Mouse (Mus musculus): ENCODE measurements around the gene Trip4. TPM values are rescaled to one million over a fixed set of nuclear protein-coding genes. Genes with fewer than 3 reads are reported as not detected.
A peak's percentile ranks its signal among the peaks of the same experiment; 100 is the strongest.

The Trip4 gene
- polyA plus RNA-seq, 1 experiment from 2014 or later, result 27.5 TPM

DNA sequence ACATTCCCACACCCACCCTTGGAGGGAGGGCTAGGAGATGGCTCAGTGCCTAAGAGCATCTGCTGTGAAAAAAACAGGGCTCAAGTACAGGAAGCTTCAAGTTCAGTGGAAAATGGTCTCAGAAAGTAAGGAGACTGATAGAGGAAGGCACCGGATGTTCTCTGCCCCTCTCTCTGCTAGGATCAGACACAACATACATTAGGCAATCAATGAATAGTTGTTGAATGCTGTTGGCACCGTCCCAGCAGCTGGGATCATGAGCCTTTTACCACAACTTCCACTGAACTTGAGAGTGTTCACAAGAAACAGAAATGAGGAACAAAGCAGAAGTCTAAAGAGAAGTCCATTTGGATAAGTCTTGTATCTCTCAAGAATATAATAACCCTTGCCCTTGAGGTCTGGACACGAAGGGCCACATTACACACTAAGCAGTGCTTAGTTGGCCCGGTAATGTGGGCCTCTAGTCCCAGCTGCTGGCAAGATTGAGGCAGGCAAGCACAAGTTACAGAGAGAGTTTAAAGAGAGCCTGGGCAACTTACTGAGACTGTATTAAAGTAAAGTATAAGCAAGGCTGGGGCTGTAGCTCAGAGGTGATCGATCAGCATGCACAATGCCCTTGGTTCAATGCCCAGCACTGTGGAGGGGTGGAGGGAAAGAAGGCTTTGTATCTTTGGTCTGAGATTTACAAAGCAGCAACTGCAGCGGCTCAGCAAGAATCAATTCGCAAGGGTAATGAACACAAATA, 64.0 kb downstream of the Trip4 start:
- Histone ChIP-seq H3K9me3 (ENCODE audit: control insufficient read depth, low read length) (no peaks in the 10 kb centered on the region), H3K4me2 (ENCODE audit: low read length) (no peak overlapping the region), H3K4me1 (replicated peaks; ENCODE audit: control insufficient read depth, insufficient read depth, low read length) (peaks cover 19% of the 10 kb centered on the region), H3K36me3 (ENCODE audit: control insufficient read depth, insufficient read depth) (no peaks in the 10 kb centered on the region), H3K27ac (ENCODE audit: low read length) (no peak overlapping the region), H3K9ac (replicated peaks; ENCODE audit: low read depth, low read length) (no peak overlapping the region), H3K27me3 (replicated peaks; ENCODE audit: control insufficient read depth, insufficient read depth, low read length) (no peaks in the 10 kb centered on the region), H3K4me3 (replicated peaks; ENCODE audit: low read length) (no peak overlapping the region)
- 15% methylated on average over 7 of the region's 7 CpGs for WGBS
- peak; percentile 43; the same call in 1 of the 2 replicates for ATAC-seq

DNA sequence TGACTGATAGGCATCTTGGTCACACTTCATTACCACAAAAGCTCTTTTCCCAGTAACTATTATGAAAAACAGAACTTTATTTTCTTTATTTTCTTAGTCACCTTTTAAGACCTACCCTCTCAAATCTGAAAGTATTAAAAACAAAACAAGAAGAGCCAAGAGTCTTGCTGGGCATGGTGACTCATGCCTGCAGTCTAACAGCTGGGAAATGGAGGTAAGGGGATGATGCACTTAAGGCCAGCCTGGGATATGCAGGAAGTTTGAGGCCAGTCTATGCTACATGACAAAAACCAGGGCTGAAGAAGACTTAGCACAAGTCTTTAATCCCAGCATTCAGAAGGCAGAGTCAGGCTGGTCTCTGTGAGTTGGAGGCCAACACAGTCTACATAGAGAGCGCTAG, 68.8 kb downstream of the Trip4 start:
- H3K4me3 ChIP-seq (replicated peaks; ENCODE audit: low read length), result no peak overlapping the region
- H3K9me3 ChIP-seq (ENCODE audit: control insufficient read depth, low read length), result no peaks in the 10 kb centered on the region
- H3K4me1 ChIP-seq (replicated peaks; ENCODE audit: control insufficient read depth, insufficient read depth, low read length), result peaks cover 15% of the 10 kb centered on the region
- no peaks in the 10 kb centered on the region for H3K36me3 ChIP-seq (ENCODE audit: control insufficient read depth, insufficient read depth)
- H3K27ac ChIP-seq (ENCODE audit: low read length), result no peak overlapping the region
- H3K9ac ChIP-seq (replicated peaks; ENCODE audit: low read depth, low read length), result no peak overlapping the region
- 95% methylated on average over 1 of the region's 1 CpGs for WGBS
- H3K27me3 ChIP-seq (replicated peaks; ENCODE audit: control insufficient read depth, insufficient read depth, low read length), result no peaks in the 10 kb centered on the region
- H3K4me2 ChIP-seq (ENCODE audit: low read length), result no peak overlapping the region
- ATAC-seq, result no peak

DNA sequence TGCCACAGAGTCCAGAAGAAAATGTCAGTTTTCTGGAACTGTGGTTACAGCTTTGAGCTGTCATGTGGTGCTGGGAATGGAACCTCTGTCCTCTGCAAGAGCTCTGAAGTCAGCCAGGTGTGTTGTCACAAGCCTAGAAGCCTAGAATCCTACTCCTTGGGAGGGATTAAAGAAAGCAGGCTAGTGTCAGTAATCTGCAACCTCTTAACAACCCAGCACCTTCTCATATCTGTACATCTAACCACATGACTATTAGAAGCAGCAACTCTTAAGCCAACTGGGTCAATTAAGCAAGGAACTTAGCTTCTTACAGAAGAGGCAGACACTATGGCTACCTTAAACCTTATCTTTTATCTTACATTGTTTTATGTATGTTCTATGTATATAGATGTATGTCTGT, 71.7 kb downstream of the Trip4 start:
- Histone ChIP-seq H3K27me3 (replicated peaks; ENCODE audit: control insufficient read depth, insufficient read depth, low read length) (no peaks in the 10 kb centered on the region), H3K9me3 (ENCODE audit: control insufficient read depth, low read length) (no peaks in the 10 kb centered on the region), H3K4me2 (ENCODE audit: low read length) (no peak overlapping the region), H3K4me3 (replicated peaks; ENCODE audit: low read length) (no peak overlapping the region), H3K9ac (replicated peaks; ENCODE audit: low read depth, low read length) (no peak overlapping the region), H3K4me1 (replicated peaks; ENCODE audit: control insufficient read depth, insufficient read depth, low read length) (peaks cover 10% of the 10 kb centered on the region), H3K27ac (ENCODE audit: low read length) (no peak overlapping the region), H3K36me3 (ENCODE audit: control insufficient read depth, insufficient read depth) (no peaks in the 10 kb centered on the region)
- ATAC-seq, result no peak

DNA sequence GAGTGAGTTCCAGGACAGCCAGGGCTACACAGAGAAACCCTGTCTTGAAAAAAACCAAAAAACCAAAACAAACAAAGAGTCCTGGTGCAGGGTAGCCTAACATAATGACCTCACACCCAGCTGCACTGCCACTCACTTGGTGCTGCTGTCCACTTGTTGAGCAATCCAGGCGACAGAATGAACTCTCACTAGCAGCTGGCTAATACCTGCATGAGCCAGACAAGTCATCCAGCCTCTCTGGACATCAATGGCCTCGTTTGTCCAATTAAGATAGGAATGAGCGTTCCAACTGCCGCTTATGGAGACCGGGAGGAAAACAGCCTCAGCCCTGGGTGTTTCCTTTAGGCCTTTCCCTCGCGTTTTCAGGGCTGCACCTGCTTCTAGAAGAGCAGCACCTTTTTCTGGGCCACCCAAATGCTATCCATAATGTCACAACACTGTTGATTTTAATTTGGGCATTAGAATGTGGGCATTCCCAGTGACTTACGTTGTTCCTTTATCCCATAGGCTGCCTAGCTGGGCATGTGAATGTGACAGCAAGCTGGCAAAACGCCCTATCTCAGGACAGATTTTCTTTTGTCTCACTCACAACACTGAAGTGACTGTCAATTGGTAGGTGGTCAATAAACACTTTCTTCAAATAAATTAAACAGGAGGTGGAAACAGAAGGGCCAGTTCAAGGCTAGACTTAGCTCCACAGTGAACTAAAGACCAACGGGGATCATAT, 73.8 kb downstream of the Trip4 start:
- Histone ChIP-seq H3K4me2 (ENCODE audit: low read length) (no peak overlapping the region), H3K9ac (replicated peaks; ENCODE audit: low read depth, low read length) (no peak overlapping the region), H3K4me3 (replicated peaks; ENCODE audit: low read length) (no peak overlapping the region), H3K9me3 (ENCODE audit: control insufficient read depth, low read length) (no peaks in the 10 kb centered on the region), H3K27me3 (replicated peaks; ENCODE audit: control insufficient read depth, insufficient read depth, low read length) (no peaks in the 10 kb centered on the region), H3K36me3 (ENCODE audit: control insufficient read depth, insufficient read depth) (no peaks in the 10 kb centered on the region), H3K4me1 (replicated peaks; ENCODE audit: control insufficient read depth, insufficient read depth, low read length) (peaks cover 15% of the 10 kb centered on the region), H3K27ac (ENCODE audit: low read length) (peak overlapping the region; percentile 50; the same call in 1 of the 2 replicates)
- ATAC-seq, result peak; percentile 45; the same call in 1 of the 2 replicates
- 8% methylated on average over 10 of the region's 10 CpGs for WGBS

DNA sequence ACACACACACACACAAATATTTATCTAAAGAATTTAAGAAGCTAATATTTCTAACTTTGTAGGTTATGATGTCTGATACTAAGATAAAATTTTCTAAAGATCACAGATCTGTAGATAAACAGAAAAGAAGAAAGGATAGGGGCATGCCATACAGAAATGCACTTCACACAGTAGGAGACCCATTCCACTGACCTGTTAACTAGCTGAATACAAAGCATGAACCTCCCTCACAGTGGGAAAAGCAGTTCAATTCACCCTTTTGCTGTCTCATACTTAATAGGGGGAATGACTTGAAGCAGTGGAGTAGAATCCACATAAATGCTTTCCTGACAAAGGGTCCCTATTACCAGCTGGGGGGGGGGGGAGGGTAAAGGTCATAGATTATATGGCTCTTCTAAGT, 75.0 kb downstream of the Trip4 start:
- Histone ChIP-seq H3K4me2 (ENCODE audit: low read length) (no peak overlapping the region), H3K27ac (ENCODE audit: low read length) (0 out of 2 replicates have a peak overlapping the region, but pooled peaks have one; percentile 13), H3K27me3 (replicated peaks; ENCODE audit: control insufficient read depth, insufficient read depth, low read length) (no peaks in the 10 kb centered on the region), H3K9me3 (ENCODE audit: control insufficient read depth, low read length) (no peaks in the 10 kb centered on the region), H3K4me3 (replicated peaks; ENCODE audit: low read length) (no peak overlapping the region), H3K36me3 (ENCODE audit: control insufficient read depth, insufficient read depth) (no peaks in the 10 kb centered on the region), H3K4me1 (replicated peaks; ENCODE audit: control insufficient read depth, insufficient read depth, low read length) (peaks cover 15% of the 10 kb centered on the region), H3K9ac (replicated peaks; ENCODE audit: low read depth, low read length) (no peak overlapping the region)
- ATAC-seq, result 0 out of 2 replicates have a peak, but pooled peaks have one; percentile 36

DNA sequence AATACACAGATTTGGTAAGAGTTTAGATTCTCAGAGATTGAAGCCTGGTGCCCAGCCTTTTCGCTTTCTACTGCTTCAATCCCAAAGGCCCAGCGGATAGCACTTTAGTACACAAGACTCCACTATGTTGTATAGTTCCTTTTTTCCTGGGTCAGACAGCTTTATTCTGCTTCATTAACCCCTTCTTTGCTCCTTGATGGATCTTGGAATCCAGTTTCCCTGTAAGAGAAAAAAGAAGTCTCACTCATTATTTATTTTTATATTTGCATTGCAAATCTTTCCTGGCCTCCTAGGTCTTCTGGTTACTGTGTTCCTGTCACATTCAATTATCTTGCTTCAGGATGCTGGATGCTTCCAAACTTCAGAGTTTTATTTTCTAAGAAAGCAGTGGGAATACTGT, 75.4 kb downstream of the Trip4 start:
- 11% methylated on average over 2 of the region's 2 CpGs for WGBS
- Histone ChIP-seq H3K27ac (ENCODE audit: low read length) (no peak overlapping the region), H3K4me1 (replicated peaks; ENCODE audit: control insufficient read depth, insufficient read depth, low read length) (peaks cover 19% of the 10 kb centered on the region), H3K4me2 (ENCODE audit: low read length) (no peak overlapping the region), H3K9me3 (ENCODE audit: control insufficient read depth, low read length) (no peaks in the 10 kb centered on the region), H3K9ac (replicated peaks; ENCODE audit: low read depth, low read length) (no peak overlapping the region), H3K36me3 (ENCODE audit: control insufficient read depth, insufficient read depth) (no peaks in the 10 kb centered on the region), H3K4me3 (replicated peaks; ENCODE audit: low read length) (no peak overlapping the region), H3K27me3 (replicated peaks; ENCODE audit: control insufficient read depth, insufficient read depth, low read length) (no peaks in the 10 kb centered on the region)
- peak; percentile 56; the same call in 1 of the 2 replicates for ATAC-seq

DNA sequence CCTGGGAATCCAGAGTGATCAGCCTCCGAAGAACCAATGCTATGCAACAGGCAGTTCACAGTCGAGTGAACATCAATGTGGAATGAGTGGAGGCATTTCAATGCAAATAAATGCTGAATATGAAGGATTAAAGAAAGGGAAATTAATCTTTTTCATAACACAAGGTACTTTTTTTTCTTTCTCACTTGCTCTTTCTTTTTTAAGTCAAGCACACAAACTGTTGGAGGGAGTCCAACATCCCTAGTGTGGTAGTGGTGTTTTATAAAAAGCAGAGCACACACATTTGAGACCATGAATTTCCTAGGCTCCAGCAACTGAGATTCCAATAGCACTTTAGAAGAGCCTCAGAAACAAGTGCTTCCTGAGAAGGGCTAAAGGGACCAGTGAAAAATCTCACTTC, 76.6 kb downstream of the Trip4 start:
- Histone ChIP-seq H3K4me2 (ENCODE audit: low read length) (no peak overlapping the region), H3K27me3 (replicated peaks; ENCODE audit: control insufficient read depth, insufficient read depth, low read length) (no peaks in the 10 kb centered on the region), H3K36me3 (ENCODE audit: control insufficient read depth, insufficient read depth) (no peaks in the 10 kb centered on the region), H3K4me3 (replicated peaks; ENCODE audit: low read length) (no peak overlapping the region), H3K9ac (replicated peaks; ENCODE audit: low read depth, low read length) (no peak overlapping the region), H3K9me3 (ENCODE audit: control insufficient read depth, low read length) (no peaks in the 10 kb centered on the region), H3K4me1 (replicated peaks; ENCODE audit: control insufficient read depth, insufficient read depth, low read length) (peaks cover 23% of the 10 kb centered on the region), H3K27ac (ENCODE audit: low read length) (no peak overlapping the region)
- no peak for ATAC-seq
- WGBS, result 6% methylated on average over 2 of the region's 2 CpGs

DNA sequence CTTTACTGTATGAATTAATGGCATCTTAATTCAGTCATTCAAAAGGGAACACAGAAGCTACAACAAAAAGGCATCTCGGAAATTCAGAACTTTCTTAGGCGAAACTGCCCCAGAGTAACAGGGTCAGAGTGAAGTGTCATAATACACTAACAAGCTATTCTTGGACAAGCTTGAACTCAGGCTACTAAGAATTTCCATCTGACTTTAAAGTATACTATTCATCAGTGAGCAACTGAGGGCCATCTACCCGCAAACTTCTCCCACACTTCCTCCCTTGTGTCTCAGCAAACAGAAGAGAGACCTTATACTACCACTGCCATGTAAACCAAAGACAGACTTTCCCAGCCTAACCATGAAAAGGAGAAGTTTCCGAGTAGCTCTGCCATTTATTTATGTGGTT, 77.4 kb downstream of the Trip4 start:
- peaks cover 25% of the 10 kb centered on the region for H3K4me1 ChIP-seq (replicated peaks; ENCODE audit: control insufficient read depth, insufficient read depth, low read length)
- no peaks in the 10 kb centered on the region for H3K9me3 ChIP-seq (ENCODE audit: control insufficient read depth, low read length)
- H3K27ac ChIP-seq (ENCODE audit: low read length), result no peak overlapping the region
- no peaks in the 10 kb centered on the region for H3K36me3 ChIP-seq (ENCODE audit: control insufficient read depth, insufficient read depth)
- H3K4me2 ChIP-seq (ENCODE audit: low read length), result no peak overlapping the region
- WGBS, result 34% methylated on average over 4 of the region's 4 CpGs
- no peak overlapping the region for H3K9ac ChIP-seq (replicated peaks; ENCODE audit: low read depth, low read length)
- ATAC-seq, result no peak
- no peaks in the 10 kb centered on the region for H3K27me3 ChIP-seq (replicated peaks; ENCODE audit: control insufficient read depth, insufficient read depth, low read length)
- H3K4me3 ChIP-seq (replicated peaks; ENCODE audit: low read length), result no peak overlapping the region

DNA sequence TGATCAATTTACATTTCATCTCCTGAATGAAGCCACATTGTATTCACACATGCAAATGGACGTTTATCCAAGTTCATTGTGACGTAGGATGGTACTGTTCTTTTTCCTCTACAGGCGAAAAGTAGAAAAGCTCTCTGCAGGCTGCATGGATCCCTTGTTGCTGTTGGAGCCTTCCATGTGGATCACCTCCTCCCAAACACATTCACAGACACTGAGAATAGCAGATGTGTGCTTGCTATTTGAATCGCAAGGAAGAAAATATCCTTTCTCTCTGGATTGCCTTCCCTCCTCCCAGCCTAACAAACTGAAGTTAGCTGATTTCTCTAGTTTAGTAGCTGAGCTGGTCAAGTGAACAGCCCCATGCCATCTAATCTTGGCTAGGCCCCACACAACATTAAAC, 78.3 kb downstream of the Trip4 start:
- 50% methylated on average over 4 of the region's 4 CpGs for WGBS
- peaks cover 32% of the 10 kb centered on the region for H3K4me1 ChIP-seq (replicated peaks; ENCODE audit: control insufficient read depth, insufficient read depth, low read length)
- no peaks in the 10 kb centered on the region for H3K9me3 ChIP-seq (ENCODE audit: control insufficient read depth, low read length)

More for the DNA sequence above, 78.3 kb downstream of the Trip4 start:
- Histone ChIP-seq H3K4me2 (ENCODE audit: low read length) (no peak overlapping the region), H3K4me3 (replicated peaks; ENCODE audit: low read length) (no peak overlapping the region), H3K27me3 (replicated peaks; ENCODE audit: control insufficient read depth, insufficient read depth, low read length) (no peaks in the 10 kb centered on the region), H3K36me3 (ENCODE audit: control insufficient read depth, insufficient read depth) (no peaks in the 10 kb centered on the region), H3K27ac (ENCODE audit: low read length) (no peak overlapping the region), H3K9ac (replicated peaks; ENCODE audit: low read depth, low read length) (no peak overlapping the region)
- ATAC-seq, result no peak

All from forebrain, embryonic 16.5 days (tissue).